Mouse (Mus musculus) lung, postnatal 0 days (tissue): ENCODE data around the gene Igll1.

Experiments used
- CTCF ChIP-seq: IDR thresholded peaks from 2 replicates; pipeline ENCODE4 v1.5.1; 2016; ENCODE audit warnings: antibody characterized with exemption, mild to moderate bottlenecking
- EP300 ChIP-seq: IDR thresholded peaks from 2 replicates; pipeline ENCODE4 v1.6.1; 2016; ENCODE audit warnings: antibody characterized with exemption, mild to moderate bottlenecking, control low read depth

- no peak for TF ChIP-seq CTCF
- TF ChIP-seq EP300 = no peak
Observed at GRCm38 (mm10) chr16:16897056-16897584, 33.3 kb upstream of the Igll1 start.
